Mouse (Mus musculus) brain, embryonic 14.5 days (tissue): ENCODE measurements at regions not wholly inside any gene's neighbourhood (a gene's known extent, or its start where the extent isn't known, plus 50 kb on each side); places are given as distances from the start of the nearest gene placed in this dataset.

Source experiments
- CTCF ChIP-seq: fragments of 200-500 bp; IDR thresholded peaks from 2 replicates; pipeline ENCODE4 v1.5.1; 2012; ENCODE audit warnings: inconsistent platforms, mild to moderate bottlenecking, moderate library complexity, borderline replicate concordance; ENCODE audit not compliant: insufficient read depth, insufficient read length; ENCODE audit errors: extremely low read depth
- POLR2A ChIP-seq: fragments of 200-500 bp; IDR thresholded peaks from 2 replicates; pipeline ENCODE4 v1.6.1; 2012; ENCODE audit warnings: mild to moderate bottlenecking, inconsistent platforms, borderline replicate concordance; ENCODE audit not compliant: poor library complexity, insufficient read depth, insufficient read length, severe bottlenecking; ENCODE audit errors: extremely low read depth

DNA sequence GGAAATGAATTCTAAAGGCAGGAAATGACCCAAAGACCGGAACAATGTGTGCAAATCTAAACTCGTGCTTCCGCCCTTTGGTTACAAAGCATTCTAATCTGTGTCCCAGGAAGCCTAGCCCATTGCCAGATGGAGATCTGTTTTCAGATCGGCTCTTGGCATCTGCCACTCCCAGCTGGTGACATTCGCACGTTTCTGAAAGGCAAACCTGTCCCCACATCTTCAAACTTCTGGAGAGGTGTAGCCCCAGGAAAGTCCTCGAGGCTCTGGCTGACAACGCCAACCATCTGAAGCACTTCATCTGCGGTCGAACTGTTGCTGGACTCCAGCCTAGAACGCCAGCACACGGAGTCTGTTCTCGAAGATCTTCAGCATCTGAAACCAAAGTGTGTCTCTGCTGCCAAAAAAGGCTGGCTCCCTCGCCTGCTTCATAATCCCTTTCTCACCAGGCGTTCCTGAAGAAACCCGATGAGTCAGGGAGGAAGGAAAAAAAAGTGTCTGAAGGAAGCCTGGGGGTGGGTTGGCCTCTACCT is 73.2 kb upstream of the Map4k3 start:
- TF ChIP-seq POLR2A (no peak), CTCF (no peak)
